Mouse (Mus musculus) myocyte (in vitro differentiated cells): ENCODE data around the gene Klhl21.

ENCODE experiments used
- E2F4 ChIP-seq: IDR thresholded peaks from one replicate; pipeline ENCODE4 v1.6.1; 2011; ENCODE audit warnings: mild to moderate bottlenecking, control low read depth, moderate library complexity; ENCODE audit not compliant: insufficient read depth
- MAX ChIP-seq: IDR thresholded peaks from one replicate; pipeline ENCODE4 v1.6.1; 2011; ENCODE audit warnings: low read depth, mild to moderate bottlenecking, control low read depth
- MYOD1 ChIP-seq, 3 experiments: IDR thresholded peaks; one replicate each; pipeline ENCODE4 v1.6.1; 2011; ENCODE audit warnings: control low read depth in 2 of 3, low read depth in 2 of 3, mild to moderate bottlenecking in 2 of 3, moderate library complexity in 1 of 3; ENCODE audit not compliant: insufficient read length in 2 of 3, control insufficient read depth in 1 of 3
- MYOG ChIP-seq, 3 experiments: IDR thresholded peaks; one replicate each; pipeline ENCODE4 v1.6.1; 2011; ENCODE audit warnings: control low read depth in 2 of 3, low read depth in 2 of 3, mild to moderate bottlenecking in 2 of 3; ENCODE audit not compliant: insufficient read length in 2 of 3, control insufficient read depth in 1 of 3, insufficient read depth in 1 of 3
- POLR2A ChIP-seq: IDR thresholded peaks from one replicate; pipeline ENCODE4 v1.6.1; 2011; ENCODE audit warnings: low read depth, mild to moderate bottlenecking, control low read depth, moderate library complexity; ENCODE audit not compliant: insufficient read length
- POLR2AphosphoS2 ChIP-seq: IDR thresholded peaks from one replicate; pipeline ENCODE4 v1.6.1; 2011; ENCODE audit warnings: low read depth, control low read depth; ENCODE audit not compliant: insufficient read length
- SRF ChIP-seq: IDR thresholded peaks from one replicate; pipeline ENCODE4 v1.6.1; 2011; ENCODE audit warnings: low read depth; ENCODE audit not compliant: control insufficient read depth, insufficient read length
- TCF12 ChIP-seq: IDR thresholded peaks from one replicate; pipeline ENCODE4 v1.6.1; 2011; ENCODE audit warnings: mild to moderate bottlenecking, control low read depth; ENCODE audit not compliant: poor library complexity, insufficient read depth, severe bottlenecking
- TCF3 ChIP-seq: IDR thresholded peaks from one replicate; pipeline ENCODE4 v1.6.1; 2011; ENCODE audit warnings: low read depth, control low read depth; ENCODE audit not compliant: insufficient read length

DNA sequence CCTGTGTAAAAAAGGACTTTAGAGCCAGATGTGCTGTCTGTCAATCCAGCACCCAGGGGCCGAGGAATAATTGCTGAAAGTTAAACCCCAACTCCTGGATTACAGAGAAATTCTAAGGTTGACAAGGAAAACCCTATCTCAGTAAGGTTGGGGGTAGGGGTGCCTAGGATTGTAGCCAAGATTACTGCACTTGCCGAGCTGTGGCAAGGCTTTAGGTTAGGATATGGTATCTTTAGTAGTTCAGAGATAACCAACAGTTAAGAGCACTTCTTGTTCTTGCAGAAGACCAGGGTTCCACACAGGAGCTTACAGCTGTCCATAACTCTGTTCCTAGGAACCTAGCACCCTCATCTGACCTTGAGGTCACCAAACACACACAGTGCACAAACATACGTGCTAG, 10.9 kb upstream of the Klhl21 start:
- TF ChIP-seq POLR2A (no peak), SRF (no peak), MYOG (IDR thresholded peaks at IDR 0.05; ENCODE audit: control insufficient read depth in 1 of 3, insufficient read depth in 1 of 3, insufficient read length in 2 of 3, low read depth in 2 of 3) (no peak), E2F4 (no peak), MYOD1 (IDR thresholded peaks at IDR 0.05; ENCODE audit: control insufficient read depth in 1 of 3, insufficient read length in 2 of 3, low read depth in 2 of 3) (no peak), TCF12 (no peak), TCF3 (no peak), MAX (no peak), POLR2AphosphoS2 (no peak)
